Mouse (Mus musculus): ENCODE measurements around the gene Ckmt1.

DNA sequence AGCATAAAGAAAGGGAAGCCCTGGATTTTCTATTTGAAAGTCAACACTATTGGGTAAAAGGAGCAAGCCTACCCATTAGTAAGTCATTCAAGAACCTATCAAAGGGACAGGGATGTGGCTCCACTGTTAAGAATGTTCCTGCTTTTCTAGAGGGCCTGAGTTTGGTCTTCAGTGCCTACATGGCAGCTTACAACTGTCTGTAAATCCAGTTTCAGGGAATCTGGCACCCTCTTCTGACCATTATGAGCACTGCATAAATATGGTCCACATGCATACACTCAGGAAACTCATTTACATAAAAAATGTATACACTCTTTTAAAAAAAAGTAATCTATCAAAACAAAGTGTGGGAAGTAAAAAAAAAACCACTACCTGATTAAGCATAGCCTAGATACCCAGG, 18.5 kb upstream of the Ckmt1 start:
- TF ChIP-seq EP300 (IDR thresholded peaks at IDR 0.05; ENCODE audit: low read depth) (no peak), CTCF (IDR thresholded peaks at IDR 0.05; ENCODE audit: low read depth) (peak; percentile 18; the same call in 1 of the 2 replicates)

Measured in heart, postnatal 0 days (tissue).